Mouse (Mus musculus): ENCODE results near the gene Gm10563. TPM values are rescaled to one million over a fixed set of nuclear protein-coding genes. Genes with fewer than 3 reads are reported as not detected.

The Gm10563 gene
- not detected for polyA plus RNA-seq (2014; fragmentation: Illumina TruSeq; extraction: RNeasy Lipid Tissue Mini Kit (QIAGEN cat#74804); ENCODE audit: low read depth, low replicate concordance)

DNA sequence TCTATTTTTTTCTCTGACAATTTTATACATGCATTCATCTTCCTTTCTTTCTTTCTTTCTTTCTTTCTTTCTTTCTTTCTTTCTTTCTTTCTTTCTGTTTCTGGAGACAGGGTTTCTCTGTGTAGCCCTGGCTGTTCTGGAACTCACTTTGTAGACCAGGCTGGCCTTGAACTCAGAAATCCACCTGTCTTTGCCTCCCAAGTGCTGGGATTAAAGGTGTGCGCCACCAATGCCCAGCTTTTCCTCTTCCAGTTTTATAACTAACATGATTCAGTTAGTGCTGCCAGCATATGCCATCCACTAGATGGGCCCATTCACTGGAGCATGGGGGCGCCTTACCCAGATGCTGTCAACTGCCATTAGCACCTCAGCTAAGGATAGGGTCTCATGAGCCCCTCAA, at the start of gene Gm10563:
TSS of gene Gm10563 (minus strand) at position 101 of the 400 bp plus-strand sequence.

DNA sequence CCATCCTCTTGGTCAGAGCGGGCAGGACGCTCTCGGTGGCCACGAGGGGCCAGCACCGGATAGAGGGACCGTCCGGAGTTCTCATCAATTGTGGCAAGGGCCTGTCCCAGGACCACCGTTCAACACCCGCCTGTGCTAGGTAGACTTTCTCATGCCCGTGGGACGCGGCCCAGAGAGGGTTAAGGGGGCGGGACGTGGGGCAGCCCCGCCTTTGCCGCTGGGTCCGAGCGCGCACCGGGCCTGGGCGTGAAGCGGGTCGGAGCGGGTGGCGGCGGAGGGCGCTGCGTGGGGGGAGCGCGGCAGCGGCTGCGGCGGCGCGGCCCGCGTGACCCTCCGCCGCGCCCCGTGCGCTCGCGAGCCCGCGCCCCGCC, 48.9 kb upstream of the Gm10563 start, which contains the start of gene Fndc10:
TSS of gene Fndc10 (plus strand) at position 232 of the 371 bp plus-strand sequence.

DNA sequence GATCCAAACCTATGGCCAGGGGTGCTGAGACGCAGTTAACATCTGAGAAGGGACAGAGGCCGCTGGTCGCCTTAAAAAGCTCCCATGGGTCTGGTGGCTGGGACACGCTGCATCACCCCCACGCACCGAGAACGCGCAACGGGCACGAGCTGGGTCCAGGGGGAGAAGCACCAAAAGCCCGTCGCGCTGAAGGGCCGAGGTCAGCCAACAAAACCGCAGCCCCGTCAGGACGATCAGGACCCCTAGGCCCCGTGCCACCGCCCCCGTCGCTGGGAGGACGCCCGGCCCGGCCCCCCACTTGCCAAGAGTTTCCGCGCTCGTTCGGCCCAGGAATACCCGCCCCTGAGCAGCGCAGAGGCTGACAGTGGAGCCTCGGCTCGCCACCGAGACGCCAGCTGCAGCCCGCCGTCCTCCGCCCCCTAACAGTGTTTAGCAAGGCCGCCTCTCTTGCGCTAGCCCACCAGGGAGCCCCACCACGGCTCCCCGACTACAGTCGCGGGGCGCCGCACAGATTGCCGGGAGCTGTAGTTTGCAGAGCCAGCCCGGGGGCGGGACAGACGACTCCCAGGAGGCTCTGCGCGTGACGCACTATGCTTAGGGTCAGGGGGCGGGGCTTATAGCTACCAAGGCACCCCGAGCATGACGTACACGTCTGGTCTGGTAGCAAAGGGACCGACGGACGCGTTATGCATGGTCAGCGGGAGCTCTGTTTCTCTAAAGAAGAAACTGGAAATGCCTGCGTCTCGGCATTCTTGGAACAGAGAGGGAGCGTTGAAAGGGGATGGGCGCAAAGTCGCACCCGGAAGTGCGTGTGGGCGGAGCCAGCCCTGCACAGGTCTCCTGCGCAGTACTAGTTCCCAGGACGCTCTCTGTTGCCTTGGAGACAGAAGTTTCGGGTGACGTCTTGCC, 23.7 kb upstream of the Gm10563 start, which contains the start of gene Mib2:
TSS of gene Mib2 (minus strand) at position 510 of the 909 bp plus-strand sequence.

DNA sequence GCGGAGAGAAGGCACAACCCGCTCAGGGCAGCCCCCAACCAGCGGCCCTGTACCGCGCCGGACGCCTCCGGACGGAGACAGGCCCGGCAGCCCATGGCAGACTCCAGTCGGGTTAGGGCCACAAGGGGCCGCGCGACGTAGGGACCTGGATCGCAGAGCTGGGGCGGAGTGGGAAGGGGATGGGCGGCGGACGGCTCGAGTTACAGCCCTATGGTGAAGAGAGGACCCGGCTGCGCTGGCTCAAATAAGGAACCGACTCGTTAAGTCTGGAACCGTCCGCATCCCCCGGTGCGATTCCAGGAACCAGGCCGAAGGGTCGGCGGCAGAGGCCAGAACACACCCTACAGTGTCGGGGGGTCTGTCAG, 7.9 kb upstream of the Gm10563 start, which contains the start of gene Mmp23:
TSS of gene Mmp23 (minus strand) at position 299 of the 365 bp plus-strand sequence.

DNA sequence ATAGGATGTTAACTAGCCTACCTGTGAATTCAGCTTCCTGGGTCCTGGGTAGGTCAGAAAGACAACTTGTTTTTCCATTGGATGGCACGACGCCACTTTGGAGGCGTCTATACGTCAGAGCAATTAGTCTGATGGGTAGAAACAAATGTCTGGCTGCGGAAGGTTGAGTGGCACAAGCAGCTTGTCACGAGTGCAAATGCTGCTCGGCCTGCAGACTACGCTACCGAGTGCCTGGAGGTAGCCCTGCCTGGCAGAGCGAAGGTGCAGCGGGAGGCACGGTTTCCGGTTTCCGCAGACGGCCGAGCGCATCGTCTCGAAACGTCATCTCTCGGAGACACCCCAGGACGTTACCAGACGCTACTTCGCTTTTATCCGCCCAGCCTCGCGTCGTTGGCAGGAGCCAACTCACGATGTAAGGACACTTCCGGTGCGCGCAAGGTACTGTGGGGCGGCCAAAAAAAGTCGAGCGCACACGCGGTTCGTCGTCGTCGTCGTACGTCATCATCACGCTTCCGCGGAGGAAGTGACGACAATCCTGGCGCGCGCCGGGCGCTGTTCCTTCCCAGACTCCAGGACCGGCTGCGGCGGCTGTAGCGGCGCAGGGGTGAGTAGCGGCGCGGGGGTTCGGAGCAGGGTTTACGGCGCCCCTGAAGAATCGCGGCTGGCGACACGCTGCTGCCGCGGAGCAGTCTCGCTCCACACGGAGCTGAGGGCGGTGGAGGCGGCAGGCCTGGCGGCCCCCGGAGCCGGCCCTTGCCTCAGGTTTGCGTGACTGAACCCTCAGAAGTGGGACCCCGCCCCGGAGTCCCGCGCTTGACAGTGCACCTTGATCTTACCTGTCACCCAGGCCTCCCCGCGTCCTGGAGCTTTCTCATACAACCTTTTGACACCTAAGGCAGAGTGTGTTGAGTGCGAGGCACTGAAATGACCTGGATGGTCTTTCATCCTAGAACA, 20.6 kb downstream of the Gm10563 start, which contains the start of gene Cdk11b:
TSS of gene Cdk11b (plus strand) at position 517 of the 954 bp plus-strand sequence.

DNA sequence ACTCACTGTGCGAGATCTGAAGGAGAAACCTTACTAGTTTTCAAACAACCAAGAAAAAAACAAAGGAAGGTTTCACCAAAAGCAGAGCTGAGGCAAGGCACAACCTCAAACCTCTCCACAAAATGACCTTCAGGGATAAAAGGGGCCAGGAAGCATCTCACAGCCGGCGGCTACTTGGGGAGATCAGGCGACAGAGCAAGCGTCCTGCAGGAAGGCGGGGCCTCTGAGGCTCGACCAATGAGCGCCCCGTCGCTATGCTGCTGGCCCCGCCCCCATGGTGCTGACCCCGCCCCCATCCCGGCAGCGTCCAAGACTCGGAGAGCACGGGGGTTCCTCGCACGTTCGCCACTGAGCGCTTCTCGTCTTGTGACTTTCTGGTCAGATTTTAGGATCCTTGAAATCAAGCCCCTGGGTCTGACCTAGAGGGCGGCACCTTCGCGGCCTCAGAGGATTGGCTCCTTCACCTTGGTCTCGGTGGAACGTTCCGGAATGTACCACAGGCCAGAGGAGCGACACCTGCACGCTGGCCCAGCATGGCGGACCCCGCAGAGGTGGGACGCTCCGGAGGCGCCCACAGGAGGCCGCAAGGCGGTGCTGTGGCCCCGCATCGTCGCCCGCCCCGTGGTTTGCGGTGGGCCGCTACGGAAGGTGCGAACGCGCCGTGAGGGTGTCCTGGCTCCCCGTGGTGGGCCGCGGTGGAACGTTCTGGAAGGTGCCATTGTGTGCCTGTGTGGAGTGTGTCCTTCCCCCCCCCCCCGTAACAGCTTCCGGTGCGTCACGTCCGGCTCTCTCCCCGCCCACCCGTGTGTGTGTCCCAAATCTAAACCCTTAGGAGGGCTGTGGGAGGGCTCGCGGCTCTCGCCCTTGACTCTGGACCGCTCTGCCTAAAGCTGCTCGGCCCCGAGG, 43.9 kb downstream of the Gm10563 start, which contains the start of gene Slc35e2:
TSS of gene Slc35e2 (plus strand) at position 326 of the 906 bp plus-strand sequence.

Other genes starting within 250 kb of the Gm10563 start
- gene Gabrd, start 247.3 kb downstream of the Gm10563 start, polyA plus RNA-seq (2014; fragmentation: Illumina TruSeq; extraction: RNeasy Lipid Tissue Mini Kit (QIAGEN cat#74804); ENCODE audit: low read depth, low replicate concordance) = not detected
- gene Cfap74, start 236.2 kb downstream of the Gm10563 start, polyA plus RNA-seq (2014; fragmentation: Illumina TruSeq; extraction: RNeasy Lipid Tissue Mini Kit (QIAGEN cat#74804); ENCODE audit: low read depth, low replicate concordance) = 0.24 TPM
- not detected for gene Tmem52, start 176.3 kb downstream of the Gm10563 start, polyA plus RNA-seq (2014; fragmentation: Illumina TruSeq; extraction: RNeasy Lipid Tissue Mini Kit (QIAGEN cat#74804); ENCODE audit: low read depth, low replicate concordance)
- 121 TPM for gene Gnb1, start 154.0 kb downstream of the Gm10563 start, polyA plus RNA-seq (2014; fragmentation: Illumina TruSeq; extraction: RNeasy Lipid Tissue Mini Kit (QIAGEN cat#74804); ENCODE audit: low read depth, low replicate concordance)
- 49.5 TPM for gene Nadk, start 83.0 kb downstream of the Gm10563 start, polyA plus RNA-seq (2014; fragmentation: Illumina TruSeq; extraction: RNeasy Lipid Tissue Mini Kit (QIAGEN cat#74804); ENCODE audit: low read depth, low replicate concordance)
- 9.5 TPM for gene Slc35e2, start 44.0 kb downstream of the Gm10563 start, polyA plus RNA-seq (2014; fragmentation: Illumina TruSeq; extraction: RNeasy Lipid Tissue Mini Kit (QIAGEN cat#74804); ENCODE audit: low read depth, low replicate concordance)
- gene Cdk11b, start 20.6 kb downstream of the Gm10563 start, polyA plus RNA-seq (2014; fragmentation: Illumina TruSeq; extraction: RNeasy Lipid Tissue Mini Kit (QIAGEN cat#74804); ENCODE audit: low read depth, low replicate concordance) = 57.7 TPM
- gene Mmp23, start 8.0 kb upstream of the Gm10563 start, polyA plus RNA-seq (2014; fragmentation: Illumina TruSeq; extraction: RNeasy Lipid Tissue Mini Kit (QIAGEN cat#74804); ENCODE audit: low read depth, low replicate concordance) = 0.61 TPM
- gene Mib2, start 23.8 kb upstream of the Gm10563 start, polyA plus RNA-seq (2014; fragmentation: Illumina TruSeq; extraction: RNeasy Lipid Tissue Mini Kit (QIAGEN cat#74804); ENCODE audit: low read depth, low replicate concordance) = 0.73 TPM
- not detected for gene Fndc10, start 48.9 kb upstream of the Gm10563 start, polyA plus RNA-seq (2014; fragmentation: Illumina TruSeq; extraction: RNeasy Lipid Tissue Mini Kit (QIAGEN cat#74804); ENCODE audit: low read depth, low replicate concordance)
- gene Ssu72, start 59.4 kb upstream of the Gm10563 start, polyA plus RNA-seq (2014; fragmentation: Illumina TruSeq; extraction: RNeasy Lipid Tissue Mini Kit (QIAGEN cat#74804); ENCODE audit: low read depth, low replicate concordance) = 74.9 TPM
- not detected for gene Tmem240, start 89.4 kb upstream of the Gm10563 start, polyA plus RNA-seq (2014; fragmentation: Illumina TruSeq; extraction: RNeasy Lipid Tissue Mini Kit (QIAGEN cat#74804); ENCODE audit: low read depth, low replicate concordance)
- 5.9 TPM for gene Atad3a, start 115.7 kb upstream of the Gm10563 start, polyA plus RNA-seq (2014; fragmentation: Illumina TruSeq; extraction: RNeasy Lipid Tissue Mini Kit (QIAGEN cat#74804); ENCODE audit: low read depth, low replicate concordance)
- gene Vwa1, start 129.3 kb upstream of the Gm10563 start, polyA plus RNA-seq (2014; fragmentation: Illumina TruSeq; extraction: RNeasy Lipid Tissue Mini Kit (QIAGEN cat#74804); ENCODE audit: low read depth, low replicate concordance) = 3.3 TPM
- 2.2 TPM for gene Tmem88b, start 140.5 kb upstream of the Gm10563 start, polyA plus RNA-seq (2014; fragmentation: Illumina TruSeq; extraction: RNeasy Lipid Tissue Mini Kit (QIAGEN cat#74804); ENCODE audit: low read depth, low replicate concordance)
- not detected for gene Ankrd65, start 145.0 kb upstream of the Gm10563 start, polyA plus RNA-seq (2014; fragmentation: Illumina TruSeq; extraction: RNeasy Lipid Tissue Mini Kit (QIAGEN cat#74804); ENCODE audit: low read depth, low replicate concordance)
- gene Mrpl20, start 157.5 kb upstream of the Gm10563 start, polyA plus RNA-seq (2014; fragmentation: Illumina TruSeq; extraction: RNeasy Lipid Tissue Mini Kit (QIAGEN cat#74804); ENCODE audit: low read depth, low replicate concordance) = 87.6 TPM
- gene Ccnl2, start 167.1 kb upstream of the Gm10563 start, polyA plus RNA-seq (2014; fragmentation: Illumina TruSeq; extraction: RNeasy Lipid Tissue Mini Kit (QIAGEN cat#74804); ENCODE audit: low read depth, low replicate concordance) = 37.9 TPM
- 6.3 TPM for gene Aurkaip1, start 185.9 kb upstream of the Gm10563 start, polyA plus RNA-seq (2014; fragmentation: Illumina TruSeq; extraction: RNeasy Lipid Tissue Mini Kit (QIAGEN cat#74804); ENCODE audit: low read depth, low replicate concordance)
- 43.1 TPM for gene Mxra8, start 194.3 kb upstream of the Gm10563 start, polyA plus RNA-seq (2014; fragmentation: Illumina TruSeq; extraction: RNeasy Lipid Tissue Mini Kit (QIAGEN cat#74804); ENCODE audit: low read depth, low replicate concordance)
- 3.0 TPM for gene Dvl1, start 202.0 kb upstream of the Gm10563 start, polyA plus RNA-seq (2014; fragmentation: Illumina TruSeq; extraction: RNeasy Lipid Tissue Mini Kit (QIAGEN cat#74804); ENCODE audit: low read depth, low replicate concordance)
- not detected for gene Tas1r3, start 218.0 kb upstream of the Gm10563 start, polyA plus RNA-seq (2014; fragmentation: Illumina TruSeq; extraction: RNeasy Lipid Tissue Mini Kit (QIAGEN cat#74804); ENCODE audit: low read depth, low replicate concordance)
- 6.4 TPM for gene Cptp, start 224.0 kb upstream of the Gm10563 start, polyA plus RNA-seq (2014; fragmentation: Illumina TruSeq; extraction: RNeasy Lipid Tissue Mini Kit (QIAGEN cat#74804); ENCODE audit: low read depth, low replicate concordance)
- gene Ints11, start 224.1 kb upstream of the Gm10563 start, polyA plus RNA-seq (2014; fragmentation: Illumina TruSeq; extraction: RNeasy Lipid Tissue Mini Kit (QIAGEN cat#74804); ENCODE audit: low read depth, low replicate concordance) = 1.9 TPM
- gene Pusl1, start 246.4 kb upstream of the Gm10563 start, polyA plus RNA-seq (2014; fragmentation: Illumina TruSeq; extraction: RNeasy Lipid Tissue Mini Kit (QIAGEN cat#74804); ENCODE audit: low read depth, low replicate concordance) = 1.4 TPM
- gene Acap3, start 246.4 kb upstream of the Gm10563 start, polyA plus RNA-seq (2014; fragmentation: Illumina TruSeq; extraction: RNeasy Lipid Tissue Mini Kit (QIAGEN cat#74804); ENCODE audit: low read depth, low replicate concordance) = 0.97 TPM

Data from kidney, adult 10 weeks (tissue).